Mouse (Mus musculus): ENCODE measurements around the gene Sf3b3. TPM values are rescaled to one million over a fixed set of nuclear protein-coding genes. Genes with fewer than 3 reads are reported as not detected.
"Not testable (repeated sequence)": the region's sequence is repeated elsewhere in the genome, so short reads cannot be mapped to it uniquely, and the experiment has no call there.

The Sf3b3 gene
- polyA plus RNA-seq, 1 experiment from 2014 or later = 161 TPM

GRCm38 (mm10) chr8:110856760-110857461 lies 10.3 kb upstream of the Sf3b3 start:
- DNase-seq (ENCODE audit: low spot score) (no peak), ATAC-seq (ENCODE audit: low FRiP score) (no peak)
- 93% methylated on average over 4 of the region's 5 CpGs for WGBS
- Histone ChIP-seq H3K27ac (ENCODE audit: low read depth, low read length) (no peak overlapping the region), H3K4me1 (replicated peaks; ENCODE audit: control insufficient read depth, insufficient read depth, low read length) (no peaks in the 10 kb centered on the region), H3K9ac (ENCODE audit: low read depth, low read length) (no peak overlapping the region), H3K27me3 (ENCODE audit: control insufficient read depth, insufficient read depth, low read length) (no peaks in the 10 kb centered on the region), H3K4me2 (replicated peaks; ENCODE audit: low read depth, low read length) (no peak overlapping the region), H3K4me3 (ENCODE audit: low read depth, low read length) (no peak overlapping the region), H3K9me3 (ENCODE audit: control insufficient read depth, low read length) (no peaks in the 10 kb centered on the region), H3K36me3 (ENCODE audit: control insufficient read depth, insufficient read depth, low read length) (peaks cover 9% of the 10 kb centered on the region; the same call in 1 of the 2 replicates)

GRCm38 (mm10) chr8:110856073-110856472 lies 9.5 kb upstream of the Sf3b3 start:
- H3K9me3 ChIP-seq (ENCODE audit: control insufficient read depth, low read length); H3K9ac ChIP-seq (ENCODE audit: low read depth, low read length); H3K27me3 ChIP-seq (ENCODE audit: control insufficient read depth, insufficient read depth, low read length); H3K4me1 ChIP-seq (replicated peaks; ENCODE audit: control insufficient read depth, insufficient read depth, low read length); H3K27ac ChIP-seq (ENCODE audit: low read depth, low read length); H3K4me2 ChIP-seq (replicated peaks; ENCODE audit: low read depth, low read length); DNase-seq (ENCODE audit: low spot score); H3K4me3 ChIP-seq (ENCODE audit: low read depth, low read length); ATAC-seq (ENCODE audit: low FRiP score): not testable (repeated sequence)
- 94% methylated on average over 4 of the region's 4 CpGs for WGBS
- H3K36me3 ChIP-seq (ENCODE audit: control insufficient read depth, insufficient read depth, low read length) = peaks cover 11% of the 10 kb centered on the region

GRCm38 (mm10) chr8:110851186-110851585 lies 4.6 kb upstream of the Sf3b3 start:
- WGBS = 96% methylated on average over 10 of the region's 10 CpGs
- no peaks in the 10 kb centered on the region for H3K27me3 ChIP-seq (ENCODE audit: control insufficient read depth, insufficient read depth, low read length)
- DNase-seq (ENCODE audit: low spot score) (no peak), ATAC-seq (ENCODE audit: low FRiP score) (no peak)
- H3K27ac ChIP-seq (ENCODE audit: low read depth, low read length) = no peak overlapping the region
- no peak overlapping the region for H3K4me2 ChIP-seq (replicated peaks; ENCODE audit: low read depth, low read length)
- H3K36me3 ChIP-seq (ENCODE audit: control insufficient read depth, insufficient read depth, low read length) = peaks cover 10% of the 10 kb centered on the region; the same call in 1 of the 2 replicates
- H3K4me1 ChIP-seq (replicated peaks; ENCODE audit: control insufficient read depth, insufficient read depth, low read length) = no peaks in the 10 kb centered on the region
- no peaks in the 10 kb centered on the region for H3K9me3 ChIP-seq (ENCODE audit: control insufficient read depth, low read length)
- no peak overlapping the region for H3K9ac ChIP-seq (ENCODE audit: low read depth, low read length)
- no peak overlapping the region for H3K4me3 ChIP-seq (ENCODE audit: low read depth, low read length)

GRCm38 (mm10) chr8:110847645-110848495 lies 1.3 kb upstream of the Sf3b3 start:
- DNase-seq (ENCODE audit: low spot score) (no peak), ATAC-seq (ENCODE audit: low FRiP score) (no peak)
- H3K9ac ChIP-seq (ENCODE audit: low read depth, low read length) = peak overlapping the region; percentile 75; the same call in 1 of the 2 replicates
- no peaks in the 10 kb centered on the region for H3K9me3 ChIP-seq (ENCODE audit: control insufficient read depth, low read length)
- peak overlapping the region; percentile 88 for H3K4me3 ChIP-seq (ENCODE audit: low read depth, low read length)
- no peak overlapping the region for H3K27ac ChIP-seq (ENCODE audit: low read depth, low read length)
- no peaks in the 10 kb centered on the region; the same call in 1 of the 2 replicates for H3K4me1 ChIP-seq (replicated peaks; ENCODE audit: control insufficient read depth, insufficient read depth, low read length)
- peak overlapping the region; percentile 61 for H3K4me2 ChIP-seq (replicated peaks; ENCODE audit: low read depth, low read length)
- WGBS = 66% methylated on average over 14 of the region's 14 CpGs
- peaks cover 10% of the 10 kb centered on the region for H3K36me3 ChIP-seq (ENCODE audit: control insufficient read depth, insufficient read depth, low read length)
- H3K27me3 ChIP-seq (ENCODE audit: control insufficient read depth, insufficient read depth, low read length) = no peaks in the 10 kb centered on the region

GRCm38 (mm10) chr8:110847171-110847549 lies 573 bp upstream of the Sf3b3 start:
- DNase-seq (ENCODE audit: low spot score) (no peak), ATAC-seq (ENCODE audit: low FRiP score) (peak; percentile 17; the same call in 1 of the 2 replicates)
- no peaks in the 10 kb centered on the region; the same call in 1 of the 2 replicates for H3K4me1 ChIP-seq (replicated peaks; ENCODE audit: control insufficient read depth, insufficient read depth, low read length)
- H3K27me3 ChIP-seq (ENCODE audit: control insufficient read depth, insufficient read depth, low read length) = no peaks in the 10 kb centered on the region
- no peak overlapping the region for H3K27ac ChIP-seq (ENCODE audit: low read depth, low read length)
- H3K36me3 ChIP-seq (ENCODE audit: control insufficient read depth, insufficient read depth, low read length) = peaks cover 9% of the 10 kb centered on the region
- no peaks in the 10 kb centered on the region for H3K9me3 ChIP-seq (ENCODE audit: control insufficient read depth, low read length)
- peak overlapping the region; percentile 75 for H3K9ac ChIP-seq (ENCODE audit: low read depth, low read length)
- WGBS = under 1% methylated on average over 13 of the region's 13 CpGs
- peak overlapping the region; percentile 88 for H3K4me3 ChIP-seq (ENCODE audit: low read depth, low read length)
- peak overlapping the region; percentile 61 for H3K4me2 ChIP-seq (replicated peaks; ENCODE audit: low read depth, low read length)

- H3K9me3 ChIP-seq (ENCODE audit: control insufficient read depth, low read length) = no peaks in the 10 kb centered on the region
- DNase-seq (ENCODE audit: low spot score) = peak; percentile 34
- H3K4me1 ChIP-seq (replicated peaks; ENCODE audit: control insufficient read depth, insufficient read depth, low read length) = no peaks in the 10 kb centered on the region; the same call in 1 of the 2 replicates
- no peak for ATAC-seq (ENCODE audit: low FRiP score)
- 13% methylated on average over 17 of the region's 17 CpGs for WGBS
- peak overlapping the region; percentile 90 for H3K9ac ChIP-seq (ENCODE audit: low read depth, low read length)
- peak overlapping the region; percentile 61 for H3K4me2 ChIP-seq (replicated peaks; ENCODE audit: low read depth, low read length)
- peaks cover 12% of the 10 kb centered on the region for H3K36me3 ChIP-seq (ENCODE audit: control insufficient read depth, insufficient read depth, low read length)
- no peaks in the 10 kb centered on the region for H3K27me3 ChIP-seq (ENCODE audit: control insufficient read depth, insufficient read depth, low read length)
- H3K4me3 ChIP-seq (ENCODE audit: low read depth, low read length) = peak overlapping the region; percentile 88
- peak overlapping the region; percentile 83 for H3K27ac ChIP-seq (ENCODE audit: low read depth, low read length)
These were observed 674 bp downstream of the Sf3b3 start for GRCm38 (mm10) chr8:110845821-110846404.

GRCm38 (mm10) chr8:110844941-110845340 lies 1.6 kb downstream of the Sf3b3 start:
- WGBS = 87% methylated on average over 3 of the region's 3 CpGs
- H3K4me2 ChIP-seq (replicated peaks; ENCODE audit: low read depth, low read length) = 0 out of 2 replicates have a peak overlapping the region, but pooled peaks have one; percentile 61
- H3K4me1 ChIP-seq (replicated peaks; ENCODE audit: control insufficient read depth, insufficient read depth, low read length) = no peaks in the 10 kb centered on the region; the same call in 1 of the 2 replicates
- no peak overlapping the region for H3K9ac ChIP-seq (ENCODE audit: low read depth, low read length)
- no peak overlapping the region; the same call in 1 of the 2 replicates for H3K4me3 ChIP-seq (ENCODE audit: low read depth, low read length)
- H3K27ac ChIP-seq (ENCODE audit: low read depth, low read length) = no peak overlapping the region
- no peaks in the 10 kb centered on the region for H3K9me3 ChIP-seq (ENCODE audit: control insufficient read depth, low read length)
- ATAC-seq (ENCODE audit: low FRiP score) = no peak
- no peaks in the 10 kb centered on the region for H3K27me3 ChIP-seq (ENCODE audit: control insufficient read depth, insufficient read depth, low read length)
- no peak for DNase-seq (ENCODE audit: low spot score)
- H3K36me3 ChIP-seq (ENCODE audit: control insufficient read depth, insufficient read depth, low read length) = peaks cover 17% of the 10 kb centered on the region

GRCm38 (mm10) chr8:110843207-110843606 lies 3.4 kb downstream of the Sf3b3 start:
- Histone ChIP-seq H3K9ac (ENCODE audit: low read depth, low read length) (no peak overlapping the region), H3K9me3 (ENCODE audit: control insufficient read depth, low read length) (no peaks in the 10 kb centered on the region), H3K4me2 (replicated peaks; ENCODE audit: low read depth, low read length) (no peak overlapping the region), H3K27ac (ENCODE audit: low read depth, low read length) (no peak overlapping the region), H3K27me3 (ENCODE audit: control insufficient read depth, insufficient read depth, low read length) (no peaks in the 10 kb centered on the region), H3K4me1 (replicated peaks; ENCODE audit: control insufficient read depth, insufficient read depth, low read length) (no peaks in the 10 kb centered on the region; the same call in 1 of the 2 replicates), H3K4me3 (ENCODE audit: low read depth, low read length) (no peak overlapping the region), H3K36me3 (ENCODE audit: control insufficient read depth, insufficient read depth, low read length) (peaks cover 20% of the 10 kb centered on the region)
- DNase-seq (ENCODE audit: low spot score) = no peak
- ATAC-seq (ENCODE audit: low FRiP score) = no peak
- 84% methylated on average over 5 of the region's 5 CpGs for WGBS
